In genomic region chr1:133135808-133136207, GRCm38 (mm10) we compare ENCODE assay signal across 8 mouse cellular contexts. TPM values are rescaled to one million over a fixed set of nuclear protein-coding genes. Genes with fewer than 3 reads are reported as not detected.
DNase-seq lines count a peak whose midpoint lies in the region; ATAC-seq and TF ChIP-seq lines count a peak whose summit lies in the region.

No protein-coding gene starts in this region.

- H3K4me2 ChIP-seq in kidney, embryonic 14.5 days (replicated peaks; ENCODE audit: low read depth, low read length) = peak overlapping the region; percentile 97
- H3K4me2 ChIP-seq in intestine, embryonic 14.5 days (ENCODE audit: low read length) = peak overlapping the region; percentile 85
- peak overlapping the region; percentile 96 for H3K4me2 ChIP-seq in myocyte (ENCODE audit: low read depth)

- peaks cover 10% of the 10 kb centered on the region for H3K4me1 ChIP-seq in kidney, embryonic 14.5 days (ENCODE audit: control insufficient read depth, insufficient read depth, low read length)
- H3K4me1 ChIP-seq in embryonic facial prominence, embryonic 10.5 days = peaks cover 36% of the 10 kb centered on the region
- peaks cover 20% of the 10 kb centered on the region for H3K4me1 ChIP-seq in intestine, embryonic 14.5 days (replicated peaks; ENCODE audit: control insufficient read depth, insufficient read depth, low read length)

- no peak for ATAC-seq in kidney, embryonic 14.5 days (ENCODE audit: low FRiP score, low TSS enrichment)
- no peak for ATAC-seq in intestine, embryonic 14.5 days (replicated peaks; ENCODE audit: low FRiP score, low TSS enrichment, low read depth)

- no peaks in the 10 kb centered on the region for H3K9me3 ChIP-seq in kidney, embryonic 14.5 days (ENCODE audit: control insufficient read depth, low read length)
- H3K9me3 ChIP-seq in embryonic facial prominence, embryonic 10.5 days = no peaks in the 10 kb centered on the region
- H3K9me3 ChIP-seq in intestine, embryonic 14.5 days (ENCODE audit: control insufficient read depth, low read length) = no peaks in the 10 kb centered on the region

- no peak overlapping the region for H3K9ac ChIP-seq in kidney, embryonic 14.5 days (ENCODE audit: low read depth, low read length)
- no peak overlapping the region for H3K9ac ChIP-seq in intestine, embryonic 14.5 days (ENCODE audit: low read length)

- H3K27me3 ChIP-seq in kidney, embryonic 14.5 days (ENCODE audit: control insufficient read depth, insufficient read depth, low read length) = no peaks in the 10 kb centered on the region
- no peaks in the 10 kb centered on the region for H3K27me3 ChIP-seq in embryonic facial prominence, embryonic 10.5 days (replicated peaks; ENCODE audit: low read depth, poor library complexity, severe bottlenecking)
- no peaks in the 10 kb centered on the region for H3K27me3 ChIP-seq in intestine, embryonic 14.5 days (replicated peaks; ENCODE audit: control insufficient read depth, insufficient read depth, low read length)
- no peaks in the 10 kb centered on the region for H3K27me3 ChIP-seq in myocyte (ENCODE audit: control insufficient read depth, insufficient read depth, insufficient read length)

- H3K4me3 ChIP-seq in kidney, embryonic 14.5 days (ENCODE audit: low read length) = peak overlapping the region; percentile 96; the same call in 1 of the 2 replicates
- peak overlapping the region; percentile 78 for H3K4me3 ChIP-seq in embryonic facial prominence, embryonic 10.5 days
- H3K4me3 ChIP-seq in intestine, embryonic 14.5 days (ENCODE audit: low read depth, low read length) = peak overlapping the region; percentile 25
- H3K4me3 ChIP-seq in myocyte = peak overlapping the region; percentile 100

- intact Hi-C loops in left cerebral cortex, postnatal 10 days (cut with DNase I) = no loop called here

- peaks cover 81% of the 10 kb centered on the region for H3K79me2 ChIP-seq in myocyte (ENCODE audit: control insufficient read depth, insufficient read depth)

- H3K36me3 ChIP-seq in kidney, embryonic 14.5 days (ENCODE audit: control insufficient read depth, insufficient read depth, low read length) = peaks cover 53% of the 10 kb centered on the region
- peaks cover 83% of the 10 kb centered on the region for H3K36me3 ChIP-seq in embryonic facial prominence, embryonic 10.5 days (replicated peaks)
- peaks cover 59% of the 10 kb centered on the region for H3K36me3 ChIP-seq in intestine, embryonic 14.5 days (ENCODE audit: control insufficient read depth, insufficient read depth, low read length)
- H3K36me3 ChIP-seq in myocyte (ENCODE audit: control insufficient read depth, insufficient read depth) = peaks cover 65% of the 10 kb centered on the region

- no peak for DNase-seq in kidney, adult 8-10 months
- DNase-seq in embryonic facial prominence, embryonic 10.5 days (ENCODE audit: low spot score) = no peak
- DNase-seq in intestine, embryonic 14.5 days (ENCODE audit: low spot score) = no peak
- no peak for DNase-seq in thymus, postnatal 25 days
- DNase-seq in adrenal gland, postnatal 10 days = no peak
- DNase-seq in left cerebral cortex, postnatal 10 days (ENCODE audit: extremely low spot score in 1 of 2, low spot score in 2 of 2) = no peak

- TF ChIP-seq POLR2A in myocyte (IDR thresholded peaks at IDR 0.05; ENCODE audit: insufficient read length, low read depth) = no peak

- 64% methylated on average over 5 of the region's 5 CpGs for WGBS in kidney, embryonic 14.5 days
- 81% methylated on average over 5 of the region's 5 CpGs for WGBS in embryonic facial prominence, embryonic 10.5 days
- WGBS in intestine, embryonic 14.5 days = 65% methylated on average over 5 of the region's 5 CpGs

- H3ac ChIP-seq in myocyte (ENCODE audit: control insufficient read depth, insufficient read length) = no peak overlapping the region

- H3K27ac ChIP-seq in kidney, embryonic 14.5 days (ENCODE audit: low read depth, low read length) = no peak overlapping the region
- H3K27ac ChIP-seq in embryonic facial prominence, embryonic 10.5 days (replicated peaks) = no peak overlapping the region
- no peak overlapping the region for H3K27ac ChIP-seq in intestine, embryonic 14.5 days (ENCODE audit: low read depth)

TF ChIP-seq in myocyte, 11 proteins besides CTCF, POLR2A, EP300 and RAD21:
- TF ChIP-seq CEBPB (IDR thresholded peaks at IDR 0.05; ENCODE audit: insufficient read depth, poor library complexity, severe bottlenecking) = no peak
- no peak for TF ChIP-seq POLR2AphosphoS2 (IDR thresholded peaks at IDR 0.05; ENCODE audit: insufficient read length, low read depth)
- TF ChIP-seq MYOG (IDR thresholded peaks at IDR 0.05; ENCODE audit: control insufficient read depth in 1 of 3, insufficient read depth in 1 of 3, insufficient read length in 2 of 3, low read depth in 2 of 3) = no peak
- TF ChIP-seq TCF12 (IDR thresholded peaks at IDR 0.05; ENCODE audit: insufficient read depth, poor library complexity, severe bottlenecking) = no peak
- TF ChIP-seq USF1 (IDR thresholded peaks at IDR 0.05; ENCODE audit: low read depth) = no peak
- TF ChIP-seq MYOD1 (IDR thresholded peaks at IDR 0.05; ENCODE audit: control insufficient read depth in 1 of 3, insufficient read length in 2 of 3, low read depth in 2 of 3) = no peak
- TF ChIP-seq E2F4 (IDR thresholded peaks at IDR 0.05; ENCODE audit: insufficient read depth) = no peak
- TF ChIP-seq SRF (IDR thresholded peaks at IDR 0.05; ENCODE audit: control insufficient read depth, insufficient read length, low read depth) = no peak
- TF ChIP-seq REST (IDR thresholded peaks at IDR 0.05; ENCODE audit: insufficient read depth, insufficient read length) = no peak
- no peak for TF ChIP-seq TCF3 (IDR thresholded peaks at IDR 0.05; ENCODE audit: insufficient read length, low read depth)
- TF ChIP-seq MAX (IDR thresholded peaks at IDR 0.05; ENCODE audit: low read depth) = no peak

RNA-seq across cellular contexts. Expression of gene Ppp1r15b, which starts 4.9 kb away (rescaled TPM):
- polyA plus RNA-seq in kidney, embryonic 14.5 days (2014; fragmentation: Nextera tagmentation; extraction: Ambion mirVana) = 17.9 and 49.4 TPM in 2 replicates
- 49.4 and 57.3 TPM in 2 replicates for polyA plus RNA-seq in embryonic facial prominence, embryonic 10.5 days (2016; fragmentation: Nextera tagmentation; extraction: Ambion mirVana)
- polyA plus RNA-seq in intestine, embryonic 14.5 days (2014; fragmentation: Nextera tagmentation; extraction: Ambion mirVana) = 50.6 and 54.4 TPM in 2 replicates
- polyA plus RNA-seq in myocyte (2012; fragmentation: generic; extraction: Trizol) = 30.9 TPM
- total RNA-seq in adrenal gland, postnatal 10 days (2021) = 100 to 1,000 TPM in 1 of 2 experiments, 10 to 100 TPM in 1; 83.1 to 108 TPM
- total RNA-seq in left cerebral cortex, postnatal 10 days (2021) = 10 to 100 TPM; 43.6 to 44.1 TPM

RNA-seq across cellular contexts. Expression of gene Plekha6, which starts 28.2 kb away (rescaled TPM):
- 3.3 and 6.1 TPM in 2 replicates for polyA plus RNA-seq in kidney, embryonic 14.5 days (2014; fragmentation: Nextera tagmentation; extraction: Ambion mirVana)
- polyA plus RNA-seq in embryonic facial prominence, embryonic 10.5 days (2016; fragmentation: Nextera tagmentation; extraction: Ambion mirVana) = 3.4 and 3.7 TPM in 2 replicates
- 15.9 TPM in 2 replicates for polyA plus RNA-seq in intestine, embryonic 14.5 days (2014; fragmentation: Nextera tagmentation; extraction: Ambion mirVana)
- polyA plus RNA-seq in myocyte (2012; fragmentation: generic; extraction: Trizol) = 0.12 TPM
- total RNA-seq in adrenal gland, postnatal 10 days (2021) = 10 to 100 TPM; 16.9 to 21.7 TPM
- total RNA-seq in left cerebral cortex, postnatal 10 days (2021) = 10 to 100 TPM; 57.2 to 59.3 TPM

Comparison
In these comparisons a context has a peak if more than half of its experiments do, and no peak if none do; other contexts are left out.
1. H3K4me3 ChIP-seq: peak in every context shown above with its lines; median percentile 100 in myocyte; 96 in kidney, embryonic 14.5 days; 78 in embryonic facial prominence, embryonic 10.5 days; 25 in intestine, embryonic 14.5 days.